Mouse (Mus musculus) left cerebral cortex, adult 8-10 months (tissue): ENCODE measurements around the gene Serpina3k. TPM values are rescaled to one million over a fixed set of nuclear protein-coding genes. Genes with fewer than 3 reads are reported as not detected.
"Not testable (repeated sequence)": the region's sequence is repeated elsewhere in the genome, so short reads cannot be mapped to it uniquely, and the experiment has no call there.

ENCODE experiments used
- DNase-seq, 2 experiments: peaks; one replicate each; pipeline ENCODE4 v3.0.0; 2022; ENCODE audit warnings: low spot score in 2 of 2
- total RNA-seq, 4 experiments: library from RNA; stranded (reverse); gene quantifications; 2 replicates each; pipeline ENCODE4 v1.2.4; 2022

Gene Serpina3k
- total RNA-seq, 4 experiments from 2014 or later, result not detected

DNA sequence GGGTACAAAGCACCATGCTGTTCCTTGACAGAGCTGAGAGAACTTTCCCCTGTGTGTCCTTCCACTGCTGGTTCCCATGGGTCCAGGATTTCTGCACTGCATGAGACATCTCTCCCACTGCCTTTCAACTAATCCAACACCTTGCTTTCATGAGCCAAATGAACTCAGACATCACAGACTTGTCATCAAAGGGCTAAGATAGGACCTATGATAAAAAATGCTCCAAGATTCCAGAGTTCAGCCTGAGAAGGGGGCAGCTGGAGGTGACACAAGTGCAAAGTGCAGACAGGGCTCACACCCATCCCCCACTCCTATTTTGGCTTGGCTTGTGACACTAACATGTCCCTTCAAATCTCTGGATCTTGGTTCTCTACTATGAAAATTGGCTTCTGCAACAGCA, 50.2 kb downstream of the Serpina3k start:
- no peak for DNase-seq

DNA sequence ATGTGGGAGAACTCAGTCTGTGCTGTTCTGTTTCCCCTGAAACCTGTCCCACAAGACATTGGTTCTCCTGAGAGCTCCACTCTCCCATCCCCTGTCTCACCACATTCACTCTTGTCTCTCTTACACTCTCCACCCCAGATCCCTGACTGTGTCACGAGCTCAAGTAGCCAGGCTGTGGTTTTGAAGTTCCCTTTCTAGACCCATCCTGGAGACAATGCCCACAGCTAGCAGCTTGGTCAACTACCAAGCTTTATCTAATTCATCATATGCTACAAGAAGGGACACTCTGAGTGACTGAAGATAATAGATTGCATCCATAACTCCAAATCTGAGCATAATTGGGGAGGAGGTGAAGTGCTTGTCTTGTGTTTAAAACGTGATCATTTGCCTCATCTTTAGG, 52.8 kb downstream of the Serpina3k start:
- not testable (repeated sequence) for DNase-seq

Other genes with a start within 250 kb of the Serpina3k start
- not detected for gene Serpina5, start 237.4 kb upstream of the Serpina3k start, total RNA-seq
- gene Serpina3a, start 225.8 kb upstream of the Serpina3k start, total RNA-seq, result not detected
- gene Serpina3b, start 210.5 kb upstream of the Serpina3k start, total RNA-seq, result not detected
- gene Serpina3c, start 184.6 kb upstream of the Serpina3k start, total RNA-seq, result not detected
- not detected for gene Serpina3f, start 123.9 kb upstream of the Serpina3k start, total RNA-seq
- under 1 TPM in 3 of 4 experiments, not detected in 1; 0.43 to 0.72 (median 0.63) TPM for gene Serpina3g, start 102.2 kb upstream of the Serpina3k start, total RNA-seq
- under 1 TPM in 2 of 4 experiments, not detected in 2; 0.35 to 0.53 TPM for gene Serpina3i, start 75.4 kb upstream of the Serpina3k start, total RNA-seq
- not detected for gene Serpina3j, start 23.9 kb upstream of the Serpina3k start, total RNA-seq
- gene Serpina3m, start within 50 bp of the Serpina3k start, total RNA-seq, result under 1 TPM in 3 of 4 experiments, not detected in 1; 0.32 to 1.00 (median 0.42) TPM
- 10 to 100 TPM; 13.8 to 90.9 (median 32.5) TPM for gene Serpina3n, start 68.2 kb downstream of the Serpina3k start, total RNA-seq
- gene Gsc, start 134.8 kb downstream of the Serpina3k start, total RNA-seq, result not detected